Mouse (Mus musculus) bone marrow macrophage, adult 2 months (primary cell): ENCODE results near the gene Map1a. TPM values are rescaled to one million over a fixed set of nuclear protein-coding genes. Genes with fewer than 3 reads are reported as not detected.

Experiments
- H3K27ac ChIP-seq: 2 replicates; pipeline ENCODE4 v1.5.1; 2012; ENCODE audit warnings: low read depth, low read length; ENCODE audit not compliant: insufficient read depth
- H3K4me1 ChIP-seq: 2 replicates; pipeline ENCODE4 v1.6.1; 2012; ENCODE audit warnings: low read length; ENCODE audit not compliant: control insufficient read depth, insufficient read depth
- H3K4me3 ChIP-seq: 2 replicates; pipeline ENCODE4 v1.5.1; 2012; ENCODE audit warnings: mild to moderate bottlenecking, low read length, moderate library complexity; ENCODE audit not compliant: insufficient read depth
- CTCF ChIP-seq: IDR thresholded peaks from 2 replicates; pipeline ENCODE4 v1.5.1; 2012; ENCODE audit warnings: low read depth, mild to moderate bottlenecking, low read length, moderate library complexity
- POLR2A ChIP-seq: IDR thresholded peaks from 2 replicates; pipeline ENCODE4 v1.6.1; 2012; ENCODE audit warnings: mild to moderate bottlenecking, low read depth, low read length, borderline replicate concordance
- polyA plus RNA-seq: library from polyadenylated mRNA; stranded (reverse); fragments of >200 nt; gene quantifications from 2 replicates; pipeline ENCODE4 v1.2.4, GENCODE M21; 2012; ENCODE audit not compliant: missing spikeins, insufficient read depth, insufficient read length

Map1a gene
- polyA plus RNA-seq, 1 experiment, result 0.66 TPM

- no peak overlapping the region for H3K4me3 ChIP-seq
- peaks cover 16% of the 10 kb centered on the region for H3K4me1 ChIP-seq
- no peak for TF ChIP-seq POLR2A
- TF ChIP-seq CTCF, result no peak
- H3K27ac ChIP-seq, result no peak overlapping the region
Observed at GRCm38 (mm10) chr2:121292316-121293013, 3.1 kb downstream of the Map1a start.

GRCm38 (mm10) chr2:121294182-121294581 is 4.8 kb downstream of the Map1a start:
- Histone ChIP-seq H3K4me3 (no peak overlapping the region), H3K4me1 (peaks cover 12% of the 10 kb centered on the region), H3K27ac (no peak overlapping the region)
- no peak for TF ChIP-seq POLR2A
- no peak for TF ChIP-seq CTCF

- H3K27ac ChIP-seq, result no peak overlapping the region
- TF ChIP-seq POLR2A (no peak), CTCF (no peak)
- H3K4me3 ChIP-seq, result no peak overlapping the region
- peaks cover 9% of the 10 kb centered on the region for H3K4me1 ChIP-seq
Observed at GRCm38 (mm10) chr2:121294753-121295607, 5.6 kb downstream of the Map1a start.

- Histone ChIP-seq H3K27ac (no peak overlapping the region), H3K4me3 (peak overlapping the region; percentile 14; the same call in 1 of the 2 replicates), H3K4me1 (peaks cover 9% of the 10 kb centered on the region)
- TF ChIP-seq POLR2A (no peak), CTCF (no peak)
Observed at GRCm38 (mm10) chr2:121295608-121296571, 6.5 kb downstream of the Map1a start.

GRCm38 (mm10) chr2:121296754-121297231 is 7.4 kb downstream of the Map1a start:
- TF ChIP-seq POLR2A (no peak), CTCF (no peak)
- H3K27ac ChIP-seq, result no peak overlapping the region
- no peak overlapping the region for H3K4me3 ChIP-seq
- H3K4me1 ChIP-seq, result peaks cover 9% of the 10 kb centered on the region

- Histone ChIP-seq H3K27ac (no peak overlapping the region), H3K4me1 (peaks cover 9% of the 10 kb centered on the region), H3K4me3 (no peak overlapping the region)
- TF ChIP-seq CTCF (no peak), POLR2A (no peak)
Observed at GRCm38 (mm10) chr2:121297701-121298100, 8.3 kb downstream of the Map1a start.

- H3K27ac ChIP-seq, result no peak overlapping the region
- peaks cover 9% of the 10 kb centered on the region for H3K4me1 ChIP-seq
- TF ChIP-seq CTCF (no peak), POLR2A (no peak)
- H3K4me3 ChIP-seq, result no peak overlapping the region
Observed at GRCm38 (mm10) chr2:121298131-121298530, 8.7 kb downstream of the Map1a start.

- no peak overlapping the region for H3K27ac ChIP-seq
- H3K4me3 ChIP-seq, result no peak overlapping the region
- TF ChIP-seq CTCF (no peak), POLR2A (no peak)
- peaks cover 5% of the 10 kb centered on the region for H3K4me1 ChIP-seq
Observed at GRCm38 (mm10) chr2:121299471-121299870, 10.1 kb downstream of the Map1a start.

- TF ChIP-seq POLR2A, result no peak
- no peak for TF ChIP-seq CTCF
- no peak overlapping the region for H3K27ac ChIP-seq
- no peaks in the 10 kb centered on the region for H3K4me1 ChIP-seq
- H3K4me3 ChIP-seq, result no peak overlapping the region
Observed at GRCm38 (mm10) chr2:121300036-121300435, 10.6 kb downstream of the Map1a start.
